Mouse (Mus musculus): ENCODE data around the gene Kcnh1. TPM values are rescaled to one million over a fixed set of nuclear protein-coding genes. Genes with fewer than 3 reads are reported as not detected.
A peak's percentile ranks its signal among the peaks of the same experiment; 100 is the strongest.

Kcnh1 gene
- polyA plus RNA-seq, 1 experiment: 0.14 TPM

GRCm38 (mm10) chr1:192421377-192422166 is 231.0 kb downstream of the Kcnh1 start:
- Histone ChIP-seq H3K36me3 (ENCODE audit: control insufficient read depth, insufficient read depth, low read length) (no peaks in the 10 kb centered on the region), H3K4me3 (ENCODE audit: low read depth, low read length) (no peak overlapping the region), H3K4me1 (ENCODE audit: control insufficient read depth, insufficient read depth, insufficient read length, low read length) (peaks cover under 1% of the 10 kb centered on the region; the same call in 1 of the 2 replicates), H3K27me3 (ENCODE audit: control insufficient read depth, insufficient read depth, low read length) (no peaks in the 10 kb centered on the region), H3K27ac (ENCODE audit: insufficient read depth, low read depth, low read length) (no peak overlapping the region)
- WGBS: 91% methylated on average over 14 of the region's 14 CpGs
- TF ChIP-seq POLR2A (IDR thresholded peaks at IDR 0.05; ENCODE audit: low read depth, low read length) (no peak), CTCF (IDR thresholded peaks at IDR 0.05; ENCODE audit: extremely low read depth, insufficient read length, insufficient replicate concordance, low read depth, low read length) (no peak)

- H3K27me3 ChIP-seq (ENCODE audit: control insufficient read depth, insufficient read depth, low read length): no peaks in the 10 kb centered on the region
- no peak overlapping the region for H3K4me3 ChIP-seq (ENCODE audit: low read depth, low read length)
- H3K27ac ChIP-seq (ENCODE audit: insufficient read depth, low read depth, low read length): no peak overlapping the region
- no peak for TF ChIP-seq CTCF (IDR thresholded peaks at IDR 0.05; ENCODE audit: extremely low read depth, insufficient read length, insufficient replicate concordance, low read depth, low read length)
- no peak for TF ChIP-seq POLR2A (IDR thresholded peaks at IDR 0.05; ENCODE audit: low read depth, low read length)
- 98% methylated on average over 2 of the region's 2 CpGs for WGBS
- H3K4me1 ChIP-seq (ENCODE audit: control insufficient read depth, insufficient read depth, insufficient read length, low read length): no peaks in the 10 kb centered on the region
- H3K36me3 ChIP-seq (ENCODE audit: control insufficient read depth, insufficient read depth, low read length): no peaks in the 10 kb centered on the region
These were observed 240.8 kb downstream of the Kcnh1 start for GRCm38 (mm10) chr1:192431423-192431822.

GRCm38 (mm10) chr1:192435503-192435902 is 244.9 kb downstream of the Kcnh1 start:
- Histone ChIP-seq H3K27me3 (ENCODE audit: control insufficient read depth, insufficient read depth, low read length) (no peaks in the 10 kb centered on the region), H3K27ac (ENCODE audit: insufficient read depth, low read depth, low read length) (no peak overlapping the region), H3K4me1 (ENCODE audit: control insufficient read depth, insufficient read depth, insufficient read length, low read length) (no peaks in the 10 kb centered on the region), H3K36me3 (ENCODE audit: control insufficient read depth, insufficient read depth, low read length) (no peaks in the 10 kb centered on the region), H3K4me3 (ENCODE audit: low read depth, low read length) (no peak overlapping the region)
- WGBS: 89% methylated on average over 2 of the region's 2 CpGs
- no peak for TF ChIP-seq POLR2A (IDR thresholded peaks at IDR 0.05; ENCODE audit: low read depth, low read length)
- TF ChIP-seq CTCF (IDR thresholded peaks at IDR 0.05; ENCODE audit: extremely low read depth, insufficient read length, insufficient replicate concordance, low read depth, low read length): no peak

GRCm38 (mm10) chr1:192439151-192439837 is 248.7 kb downstream of the Kcnh1 start:
- TF ChIP-seq POLR2A (IDR thresholded peaks at IDR 0.05; ENCODE audit: low read depth, low read length) (no peak), CTCF (IDR thresholded peaks at IDR 0.05; ENCODE audit: extremely low read depth, insufficient read length, insufficient replicate concordance, low read depth, low read length) (no peak)
- 74% methylated on average over 6 of the region's 6 CpGs for WGBS
- H3K4me3 ChIP-seq (ENCODE audit: low read depth, low read length): no peak overlapping the region

GRCm38 (mm10) chr1:192442772-192443445 is 252.3 kb downstream of the Kcnh1 start:
- no peaks in the 10 kb centered on the region for H3K27me3 ChIP-seq (ENCODE audit: control insufficient read depth, insufficient read depth, low read length)
- no peak for TF ChIP-seq POLR2A (IDR thresholded peaks at IDR 0.05; ENCODE audit: low read depth, low read length)
- no peak for TF ChIP-seq CTCF (IDR thresholded peaks at IDR 0.05; ENCODE audit: extremely low read depth, insufficient read length, insufficient replicate concordance, low read depth, low read length)
- no peaks in the 10 kb centered on the region for H3K36me3 ChIP-seq (ENCODE audit: control insufficient read depth, insufficient read depth, low read length)
- no peak overlapping the region for H3K4me3 ChIP-seq (ENCODE audit: low read depth, low read length)
- WGBS: 92% methylated on average over 5 of the region's 5 CpGs
- H3K27ac ChIP-seq (ENCODE audit: insufficient read depth, low read depth, low read length): no peak overlapping the region
- no peaks in the 10 kb centered on the region for H3K4me1 ChIP-seq (ENCODE audit: control insufficient read depth, insufficient read depth, insufficient read length, low read length)

More at GRCm38 (mm10) chr1:192439151-192439837, 248.7 kb downstream of the Kcnh1 start:
- Histone ChIP-seq H3K27ac (ENCODE audit: insufficient read depth, low read depth, low read length) (no peak overlapping the region), H3K36me3 (ENCODE audit: control insufficient read depth, insufficient read depth, low read length) (no peaks in the 10 kb centered on the region), H3K27me3 (ENCODE audit: control insufficient read depth, insufficient read depth, low read length) (no peaks in the 10 kb centered on the region), H3K4me1 (ENCODE audit: control insufficient read depth, insufficient read depth, insufficient read length, low read length) (no peaks in the 10 kb centered on the region)

- no peak for TF ChIP-seq POLR2A (IDR thresholded peaks at IDR 0.05; ENCODE audit: low read depth, low read length)
- peak; percentile 63; the same call in 1 of the 2 replicates for TF ChIP-seq CTCF (IDR thresholded peaks at IDR 0.05; ENCODE audit: extremely low read depth, insufficient read length, insufficient replicate concordance, low read depth, low read length)
- H3K27me3 ChIP-seq (ENCODE audit: control insufficient read depth, insufficient read depth, low read length): no peaks in the 10 kb centered on the region
- H3K4me1 ChIP-seq (ENCODE audit: control insufficient read depth, insufficient read depth, insufficient read length, low read length): no peaks in the 10 kb centered on the region
- H3K36me3 ChIP-seq (ENCODE audit: control insufficient read depth, insufficient read depth, low read length): no peaks in the 10 kb centered on the region
- no peak overlapping the region for H3K4me3 ChIP-seq (ENCODE audit: low read depth, low read length)
- WGBS: 74% methylated on average over 20 of the region's 20 CpGs
- no peak overlapping the region for H3K27ac ChIP-seq (ENCODE audit: insufficient read depth, low read depth, low read length)
These were observed 253.6 kb downstream of the Kcnh1 start for GRCm38 (mm10) chr1:192443998-192444657.

Measured in small intestine, adult 2 months (tissue).